Mouse (Mus musculus): ENCODE measurements around the gene Fam222b. TPM values are rescaled to one million over a fixed set of nuclear protein-coding genes. Genes with fewer than 3 reads are reported as not detected.

The Fam222b gene
- polyA plus RNA-seq, 1 experiment from 2014 or later, result 15.2 TPM

GRCm38 (mm10) chr11:78160171-78160570, 65.7 kb downstream of the Fam222b start:
- WGBS, result 82% methylated on average over 18 of the region's 18 CpGs
- Histone ChIP-seq H3K9me3 (ENCODE audit: control insufficient read depth, low read depth, low read length) (no peaks in the 10 kb centered on the region), H3K27me3 (ENCODE audit: control insufficient read depth, insufficient read depth, low read length) (no peaks in the 10 kb centered on the region), H3K9ac (replicated peaks; ENCODE audit: low read depth, low read length) (no peak overlapping the region), H3K4me3 (ENCODE audit: low read depth, low read length) (no peak overlapping the region), H3K4me1 (ENCODE audit: control insufficient read depth, insufficient read depth, low read length) (peaks cover 19% of the 10 kb centered on the region), H3K36me3 (ENCODE audit: control insufficient read depth, insufficient read depth, low read length) (peaks cover 80% of the 10 kb centered on the region), H3K4me2 (replicated peaks; ENCODE audit: low read depth, low read length) (no peak overlapping the region), H3K27ac (ENCODE audit: low read length) (no peak overlapping the region)
- no peak for ATAC-seq (ENCODE audit: insufficient number of reproducible peaks, insufficient read depth, low FRiP score, low read depth)

GRCm38 (mm10) chr11:78160675-78161074, 66.2 kb downstream of the Fam222b start:
- H3K36me3 ChIP-seq (ENCODE audit: control insufficient read depth, insufficient read depth, low read length), result peaks cover 75% of the 10 kb centered on the region
- no peak overlapping the region for H3K9ac ChIP-seq (replicated peaks; ENCODE audit: low read depth, low read length)
- H3K4me1 ChIP-seq (ENCODE audit: control insufficient read depth, insufficient read depth, low read length), result peaks cover 20% of the 10 kb centered on the region
- H3K27me3 ChIP-seq (ENCODE audit: control insufficient read depth, insufficient read depth, low read length), result no peaks in the 10 kb centered on the region
- H3K4me2 ChIP-seq (replicated peaks; ENCODE audit: low read depth, low read length), result no peak overlapping the region
- H3K9me3 ChIP-seq (ENCODE audit: control insufficient read depth, low read depth, low read length), result no peaks in the 10 kb centered on the region
- H3K4me3 ChIP-seq (ENCODE audit: low read depth, low read length), result no peak overlapping the region
- 84% methylated on average over 3 of the region's 3 CpGs for WGBS
- ATAC-seq (ENCODE audit: insufficient number of reproducible peaks, insufficient read depth, low FRiP score, low read depth), result no peak
- H3K27ac ChIP-seq (ENCODE audit: low read length), result no peak overlapping the region

- Histone ChIP-seq H3K27me3 (ENCODE audit: control insufficient read depth, insufficient read depth, low read length) (no peaks in the 10 kb centered on the region), H3K36me3 (ENCODE audit: control insufficient read depth, insufficient read depth, low read length) (peaks cover 70% of the 10 kb centered on the region), H3K4me2 (replicated peaks; ENCODE audit: low read depth, low read length) (no peak overlapping the region), H3K9me3 (ENCODE audit: control insufficient read depth, low read depth, low read length) (no peaks in the 10 kb centered on the region), H3K27ac (ENCODE audit: low read length) (no peak overlapping the region), H3K9ac (replicated peaks; ENCODE audit: low read depth, low read length) (no peak overlapping the region), H3K4me1 (ENCODE audit: control insufficient read depth, insufficient read depth, low read length) (peaks cover 25% of the 10 kb centered on the region), H3K4me3 (ENCODE audit: low read depth, low read length) (no peak overlapping the region)
- WGBS, result 88% methylated on average over 14 of the region's 14 CpGs
- ATAC-seq (ENCODE audit: insufficient number of reproducible peaks, insufficient read depth, low FRiP score, low read depth), result no peak
Observed at GRCm38 (mm10) chr11:78161169-78161568, 66.7 kb downstream of the Fam222b start.

GRCm38 (mm10) chr11:78161968-78162367, 67.5 kb downstream of the Fam222b start:
- H3K4me3 ChIP-seq (ENCODE audit: low read depth, low read length), result 0 out of 2 replicates have a peak overlapping the region, but pooled peaks have one; percentile 98
- no peak overlapping the region; the same call in 1 of the 2 replicates for H3K4me2 ChIP-seq (replicated peaks; ENCODE audit: low read depth, low read length)
- H3K36me3 ChIP-seq (ENCODE audit: control insufficient read depth, insufficient read depth, low read length), result peaks cover 62% of the 10 kb centered on the region
- no peak overlapping the region for H3K9ac ChIP-seq (replicated peaks; ENCODE audit: low read depth, low read length)
- peak overlapping the region; percentile 21; the same call in 1 of the 2 replicates for H3K27ac ChIP-seq (ENCODE audit: low read length)
- no peaks in the 10 kb centered on the region for H3K27me3 ChIP-seq (ENCODE audit: control insufficient read depth, insufficient read depth, low read length)
- 57% methylated on average over 4 of the region's 4 CpGs for WGBS
- no peaks in the 10 kb centered on the region for H3K9me3 ChIP-seq (ENCODE audit: control insufficient read depth, low read depth, low read length)
- peaks cover 33% of the 10 kb centered on the region for H3K4me1 ChIP-seq (ENCODE audit: control insufficient read depth, insufficient read depth, low read length)
- ATAC-seq (ENCODE audit: insufficient number of reproducible peaks, insufficient read depth, low FRiP score, low read depth), result no peak

GRCm38 (mm10) chr11:78162504-78162903, 68.0 kb downstream of the Fam222b start:
- H3K4me3 ChIP-seq (ENCODE audit: low read depth, low read length), result peak overlapping the region; percentile 98; the same call in 1 of the 2 replicates
- H3K4me1 ChIP-seq (ENCODE audit: control insufficient read depth, insufficient read depth, low read length), result peaks cover 33% of the 10 kb centered on the region
- H3K9me3 ChIP-seq (ENCODE audit: control insufficient read depth, low read depth, low read length), result no peaks in the 10 kb centered on the region
- peak overlapping the region; percentile 82 for H3K4me2 ChIP-seq (replicated peaks; ENCODE audit: low read depth, low read length)
- H3K36me3 ChIP-seq (ENCODE audit: control insufficient read depth, insufficient read depth, low read length), result peaks cover 57% of the 10 kb centered on the region
- H3K27ac ChIP-seq (ENCODE audit: low read length), result peak overlapping the region; percentile 21; the same call in 1 of the 2 replicates
- no peak overlapping the region for H3K9ac ChIP-seq (replicated peaks; ENCODE audit: low read depth, low read length)
- H3K27me3 ChIP-seq (ENCODE audit: control insufficient read depth, insufficient read depth, low read length), result no peaks in the 10 kb centered on the region
- WGBS, result 51% methylated on average over 6 of the region's 6 CpGs
- no peak for ATAC-seq (ENCODE audit: insufficient number of reproducible peaks, insufficient read depth, low FRiP score, low read depth)

- Histone ChIP-seq H3K9me3 (ENCODE audit: control insufficient read depth, low read depth, low read length) (no peaks in the 10 kb centered on the region), H3K27ac (ENCODE audit: low read length) (peak overlapping the region; percentile 99), H3K36me3 (ENCODE audit: control insufficient read depth, insufficient read depth, low read length) (peaks cover 51% of the 10 kb centered on the region), H3K4me3 (ENCODE audit: low read depth, low read length) (peak overlapping the region; percentile 98), H3K4me2 (replicated peaks; ENCODE audit: low read depth, low read length) (peak overlapping the region; percentile 82), H3K27me3 (ENCODE audit: control insufficient read depth, insufficient read depth, low read length) (no peaks in the 10 kb centered on the region), H3K9ac (replicated peaks; ENCODE audit: low read depth, low read length) (peak overlapping the region; percentile 97), H3K4me1 (ENCODE audit: control insufficient read depth, insufficient read depth, low read length) (peaks cover 33% of the 10 kb centered on the region)
- 54% methylated on average over 2 of the region's 2 CpGs for WGBS
- ATAC-seq (ENCODE audit: insufficient number of reproducible peaks, insufficient read depth, low FRiP score, low read depth), result no peak
Observed at GRCm38 (mm10) chr11:78163045-78163444, 68.6 kb downstream of the Fam222b start.

- Histone ChIP-seq H3K4me1 (ENCODE audit: control insufficient read depth, insufficient read depth, low read length) (peaks cover 33% of the 10 kb centered on the region), H3K36me3 (ENCODE audit: control insufficient read depth, insufficient read depth, low read length) (peaks cover 42% of the 10 kb centered on the region), H3K27me3 (ENCODE audit: control insufficient read depth, insufficient read depth, low read length) (no peaks in the 10 kb centered on the region), H3K9me3 (ENCODE audit: control insufficient read depth, low read depth, low read length) (no peaks in the 10 kb centered on the region), H3K27ac (ENCODE audit: low read length) (peak overlapping the region; percentile 99), H3K9ac (replicated peaks; ENCODE audit: low read depth, low read length) (peak overlapping the region; percentile 97), H3K4me3 (ENCODE audit: low read depth, low read length) (peak overlapping the region; percentile 98), H3K4me2 (replicated peaks; ENCODE audit: low read depth, low read length) (peak overlapping the region; percentile 82)
- ATAC-seq (ENCODE audit: insufficient number of reproducible peaks, insufficient read depth, low FRiP score, low read depth), result peak; percentile 73
- 0% methylated on average over 19 of the region's 22 CpGs for WGBS
Observed at GRCm38 (mm10) chr11:78163681-78164603, 69.5 kb downstream of the Fam222b start.

GRCm38 (mm10) chr11:78164604-78164923, 70.1 kb downstream of the Fam222b start:
- no peak for ATAC-seq (ENCODE audit: insufficient number of reproducible peaks, insufficient read depth, low FRiP score, low read depth)
- peak overlapping the region; percentile 97 for H3K9ac ChIP-seq (replicated peaks; ENCODE audit: low read depth, low read length)
- no peaks in the 10 kb centered on the region for H3K9me3 ChIP-seq (ENCODE audit: control insufficient read depth, low read depth, low read length)
- H3K36me3 ChIP-seq (ENCODE audit: control insufficient read depth, insufficient read depth, low read length), result peaks cover 37% of the 10 kb centered on the region
- H3K4me3 ChIP-seq (ENCODE audit: low read depth, low read length), result peak overlapping the region; percentile 98
- H3K27me3 ChIP-seq (ENCODE audit: control insufficient read depth, insufficient read depth, low read length), result no peaks in the 10 kb centered on the region
- peak overlapping the region; percentile 82 for H3K4me2 ChIP-seq (replicated peaks; ENCODE audit: low read depth, low read length)
- H3K4me1 ChIP-seq (ENCODE audit: control insufficient read depth, insufficient read depth, low read length), result peaks cover 33% of the 10 kb centered on the region
- H3K27ac ChIP-seq (ENCODE audit: low read length), result peak overlapping the region; percentile 99
- under 1% methylated on average over 14 of the region's 14 CpGs for WGBS

Measured in stomach, embryonic 14.5 days (tissue).